Mouse (Mus musculus) bone marrow macrophage, adult 2 months (primary cell): ENCODE data around the gene Nadsyn1.

ENCODE experiments used
- CTCF ChIP-seq: IDR thresholded peaks from 2 replicates; pipeline ENCODE4 v1.5.1; 2012; ENCODE audit warnings: low read depth, mild to moderate bottlenecking, low read length, moderate library complexity
- POLR2A ChIP-seq: IDR thresholded peaks from 2 replicates; pipeline ENCODE4 v1.6.1; 2012; ENCODE audit warnings: mild to moderate bottlenecking, low read depth, low read length, borderline replicate concordance

DNA sequence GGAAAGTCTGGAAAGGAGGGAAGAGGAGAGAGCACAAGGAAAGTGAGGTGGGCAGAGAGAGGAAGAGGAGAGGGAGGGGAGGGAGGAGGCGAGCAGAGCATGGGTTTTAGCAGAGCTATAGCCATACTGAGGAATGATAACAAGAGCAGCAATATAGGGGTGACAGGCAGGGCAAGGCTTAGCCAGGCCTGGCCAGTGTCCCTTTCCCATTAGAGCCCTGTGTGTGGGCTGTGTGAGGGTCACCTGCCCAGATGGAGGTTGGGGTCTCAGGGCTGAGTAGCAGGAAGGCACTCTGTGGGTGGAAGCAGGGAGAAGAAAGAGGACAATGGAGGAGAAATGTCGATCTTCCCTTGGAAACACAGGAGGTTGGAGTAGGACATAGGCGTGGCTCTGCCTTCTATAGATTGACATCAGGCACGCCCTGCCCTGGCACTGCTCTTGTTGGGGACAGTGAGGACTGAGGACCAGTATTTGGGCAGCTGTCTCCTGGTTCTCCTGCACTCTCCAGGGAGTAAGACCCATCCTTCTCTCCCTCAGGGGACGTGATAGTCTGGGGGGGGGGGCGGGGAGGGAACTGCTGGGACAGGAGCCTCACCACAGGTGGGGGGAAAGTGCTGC, 39.2 kb downstream of the Nadsyn1 start:
- TF ChIP-seq POLR2A (no peak), CTCF (no peak)
